Mouse (Mus musculus) CD8-positive naive resting alpha-beta T cell, adult 57 days (primary cell): ENCODE results near the gene Pgm1. TPM values are rescaled to one million over a fixed set of nuclear protein-coding genes. Genes with fewer than 3 reads are reported as not detected.

ENCODE experiments used
- total RNA-seq: library from RNA; stranded (reverse); gene quantifications from one replicate; pipeline ENCODE4 v1.2.4, GENCODE M21; 2023

Gene Pgm1
- total RNA-seq = 17.2 TPM

DNA sequence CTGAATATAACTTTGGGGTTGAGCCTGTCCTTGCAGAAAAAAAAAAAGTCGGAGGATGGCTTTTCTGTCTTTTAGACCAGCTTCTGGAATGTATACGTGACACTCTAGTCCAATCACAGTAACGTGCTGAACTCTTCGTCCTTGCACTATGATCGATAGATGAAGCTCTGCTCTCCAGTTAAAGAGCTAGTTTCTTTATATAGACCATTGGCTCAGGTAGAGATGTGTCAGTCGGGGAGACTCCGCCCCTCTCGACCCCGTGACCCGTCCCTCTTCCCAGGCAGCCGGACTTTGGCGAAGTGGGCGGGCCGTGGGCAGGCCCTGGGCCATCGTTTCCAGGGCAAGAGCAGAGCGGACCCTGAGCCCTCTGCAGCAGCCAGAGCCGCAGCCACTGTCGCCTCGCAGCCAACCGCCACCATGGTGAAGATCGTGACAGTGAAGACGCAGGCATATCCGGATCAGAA, at the start of gene Pgm1:
Gene Pgm1 (plus strand): TSS at position 266 of the 464 bp plus-strand sequence.

DNA sequence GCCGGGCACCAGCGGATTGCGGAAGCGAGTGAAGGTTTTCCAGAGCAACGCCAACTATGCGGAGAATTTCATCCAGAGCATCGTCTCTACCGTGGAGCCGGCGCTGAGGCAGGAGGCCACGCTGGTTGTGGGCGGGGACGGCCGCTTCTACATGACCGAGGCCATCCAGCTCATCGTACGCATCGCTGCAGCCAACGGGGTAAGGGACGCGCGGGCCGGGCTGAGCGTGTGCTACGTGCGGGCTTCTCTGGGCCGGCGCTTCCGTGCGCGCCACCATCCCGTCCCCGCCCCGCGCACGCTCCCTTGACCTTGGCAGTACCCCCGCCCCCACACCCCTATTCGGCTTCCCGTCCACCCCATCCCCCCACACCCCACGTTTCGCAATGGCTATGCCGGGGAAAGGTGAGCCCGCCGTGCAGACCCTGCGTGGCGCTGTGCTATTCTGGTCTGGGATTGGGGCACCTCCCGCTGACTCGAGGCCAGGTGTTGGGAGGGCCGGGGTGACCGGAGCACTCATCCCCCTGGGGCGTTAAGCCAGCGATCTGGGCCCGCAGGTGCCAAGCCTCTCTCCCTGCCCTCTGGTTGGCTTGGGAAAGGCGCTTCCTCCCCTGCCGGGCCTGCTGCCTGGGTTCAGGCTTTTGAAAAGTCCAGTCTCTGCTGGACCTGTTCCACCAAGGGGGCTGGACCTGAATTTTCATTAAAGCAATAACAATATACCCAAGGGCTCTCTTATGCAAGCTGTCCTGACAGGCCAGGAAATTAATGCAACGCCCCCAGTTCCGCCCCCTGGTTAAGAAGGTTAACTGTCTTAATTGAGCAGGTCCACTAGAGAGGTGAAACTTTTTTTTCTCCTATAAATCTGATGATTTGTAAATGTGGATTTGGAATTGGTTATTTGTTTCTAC, 651 bp downstream of the Pgm1 start, which contains the start of gene Itgb3bp:
Gene Itgb3bp (minus strand): TSS at position 201 of the 905 bp plus-strand sequence.

Other genes starting within 250 kb of the Pgm1 start
- gene Alg6, start 213.8 kb upstream of the Pgm1 start, total RNA-seq = 9.5 TPM
- 12.2 TPM for gene Efcab7, start 100.2 kb upstream of the Pgm1 start, total RNA-seq
- 8.5 TPM for gene Itgb3bp, start 399 bp downstream of the Pgm1 start, total RNA-seq
- not detected for gene Ror1, start 166.4 kb downstream of the Pgm1 start, total RNA-seq